Mouse (Mus musculus) neural tube, embryonic 13.5 days (tissue): ENCODE measurements around the gene Aire. TPM values are rescaled to one million over a fixed set of nuclear protein-coding genes. Genes with fewer than 3 reads are reported as not detected.
"Not testable (repeated sequence)": the region's sequence is repeated elsewhere in the genome, so short reads cannot be mapped to it uniquely, and the experiment has no call there.

Experiments used
- ATAC-seq: fragments of 200-750 bp; cut with Nextera tagmentation; 2 replicates; pipeline ENCODE4 v1.8.0; 2017; ENCODE audit warnings: low read depth, mild to moderate bottlenecking, moderate TSS enrichment, moderate library complexity
- H3K27ac ChIP-seq: fragments of 300-500 bp; sonication (generic); replicated peaks from 2 replicates; pipeline ENCODE4 v1.5.1; 2015; ENCODE audit warnings: moderate library complexity, mild to moderate bottlenecking, inconsistent platforms
- H3K27me3 ChIP-seq: fragments of 300-500 bp; sonication (generic); 2 replicates; pipeline ENCODE4 v1.6.1; 2015; ENCODE audit warnings: mild to moderate bottlenecking, inconsistent platforms
- H3K36me3 ChIP-seq: fragments of 300-500 bp; sonication (generic); 2 replicates; pipeline ENCODE4 v1.6.1; 2015; ENCODE audit warnings: mild to moderate bottlenecking, inconsistent platforms
- H3K4me1 ChIP-seq: fragments of 300-500 bp; sonication (generic); replicated peaks from 2 replicates; pipeline ENCODE4 v1.6.1; 2015; ENCODE audit warnings: inconsistent platforms
- H3K4me2 ChIP-seq: fragments of 300-500 bp; sonication (generic); 2 replicates; pipeline ENCODE4 v1.6.1; 2015; ENCODE audit warnings: inconsistent platforms, mild to moderate bottlenecking, moderate library complexity
- H3K4me3 ChIP-seq: fragments of 300-500 bp; sonication (generic); 2 replicates; pipeline ENCODE4 v1.5.1; 2015; ENCODE audit warnings: mild to moderate bottlenecking, inconsistent platforms
- H3K9ac ChIP-seq: fragments of 300-500 bp; sonication (generic); 2 replicates; pipeline ENCODE4 v1.6.1; 2015; ENCODE audit warnings: moderate library complexity, mild to moderate bottlenecking, inconsistent platforms
- H3K9me3 ChIP-seq: fragments of 300-500 bp; sonication (generic); 2 replicates; pipeline ENCODE4 v1.6.1; 2016; ENCODE audit warnings: inconsistent platforms
- WGBS: fragments of 180-500 bp; shearing (Covaris S2); methylation state at CpG from one replicate; pipeline ENCODE4 v1.1.7; 2015; 5-methylcytosine and 5-hydroxymethylcytosine counted together
- polyA plus RNA-seq: library from polyadenylated mRNA; unstranded; fragments of >200 nt; fragmentation: Nextera tagmentation; extraction: Ambion mirVana; gene quantifications from 2 replicates; pipeline ENCODE4 v1.2.1, GENCODE M21; 2015

The Aire gene
- polyA plus RNA-seq, 1 experiment from 2014 or later: 0.10 TPM

GRCm38 (mm10) chr10:78018797-78019203, 24.6 kb downstream of the Aire start:
- H3K27me3 ChIP-seq: no peaks in the 10 kb centered on the region
- H3K9me3 ChIP-seq: no peaks in the 10 kb centered on the region
- no peak overlapping the region for H3K27ac ChIP-seq
- peak overlapping the region; percentile 27 for H3K4me3 ChIP-seq
- peak; percentile 84 for ATAC-seq
- WGBS: 22% methylated on average over 19 of the region's 19 CpGs
- H3K36me3 ChIP-seq: no peaks in the 10 kb centered on the region
- no peaks in the 10 kb centered on the region; the same call in 1 of the 2 replicates for H3K4me1 ChIP-seq
- peak overlapping the region; percentile 55 for H3K4me2 ChIP-seq
- H3K9ac ChIP-seq: no peak overlapping the region

GRCm38 (mm10) chr10:78016366-78016765, 27.0 kb downstream of the Aire start:
- Histone ChIP-seq H3K27ac (no peak overlapping the region), H3K36me3 (no peaks in the 10 kb centered on the region), H3K4me3 (no peak overlapping the region), H3K9me3 (no peaks in the 10 kb centered on the region), H3K4me1 (no peaks in the 10 kb centered on the region; the same call in 1 of the 2 replicates), H3K27me3 (no peaks in the 10 kb centered on the region), H3K9ac (no peak overlapping the region), H3K4me2 (no peak overlapping the region)
- no peak for ATAC-seq
- WGBS: 45% methylated on average over 5 of the region's 5 CpGs

- WGBS: 89% methylated on average over 1 of the region's 1 CpGs
- no peaks in the 10 kb centered on the region for H3K36me3 ChIP-seq
- no peak for ATAC-seq
Observed at GRCm38 (mm10) chr10:78015489-78015888, 27.9 kb downstream of the Aire start.

GRCm38 (mm10) chr10:78012661-78013495, 30.5 kb downstream of the Aire start:
- WGBS: 93% methylated on average over 18 of the region's 18 CpGs
- peaks cover 16% of the 10 kb centered on the region for H3K4me1 ChIP-seq
- no peaks in the 10 kb centered on the region for H3K9me3 ChIP-seq
- no peak overlapping the region for H3K27ac ChIP-seq
- no peaks in the 10 kb centered on the region for H3K36me3 ChIP-seq
- H3K9ac ChIP-seq: no peak overlapping the region
- no peak overlapping the region for H3K4me3 ChIP-seq
- H3K27me3 ChIP-seq: no peaks in the 10 kb centered on the region
- H3K4me2 ChIP-seq: no peak overlapping the region
- ATAC-seq: no peak

More at GRCm38 (mm10) chr10:78015489-78015888, 27.9 kb downstream of the Aire start:
- H3K9me3 ChIP-seq: no peaks in the 10 kb centered on the region
- no peak overlapping the region for H3K9ac ChIP-seq
- no peak overlapping the region for H3K4me3 ChIP-seq
- H3K27me3 ChIP-seq: no peaks in the 10 kb centered on the region
- no peaks in the 10 kb centered on the region; the same call in 1 of the 2 replicates for H3K4me1 ChIP-seq
- no peak overlapping the region for H3K4me2 ChIP-seq
- no peak overlapping the region for H3K27ac ChIP-seq

GRCm38 (mm10) chr10:78011116-78011515, 32.3 kb downstream of the Aire start:
- H3K4me2 ChIP-seq, H3K9ac ChIP-seq, H3K4me3 ChIP-seq, H3K36me3 ChIP-seq, H3K27ac ChIP-seq, H3K9me3 ChIP-seq, H3K27me3 ChIP-seq, ATAC-seq: not testable (repeated sequence)
- H3K4me1 ChIP-seq: peaks cover 33% of the 10 kb centered on the region
- 90% methylated on average over 5 of the region's 5 CpGs for WGBS

GRCm38 (mm10) chr10:78010335-78010734, 33.1 kb downstream of the Aire start:
- no peak for ATAC-seq
- Histone ChIP-seq H3K4me3 (no peak overlapping the region; the same call in 1 of the 2 replicates), H3K27me3 (no peaks in the 10 kb centered on the region)

GRCm38 (mm10) chr10:78009945-78010293, 33.5 kb downstream of the Aire start, which contains the start of gene Pfkl:
Pfkl (minus strand) TSS chr10:78010083.
- Histone ChIP-seq H3K9me3 (no peaks in the 10 kb centered on the region), H3K4me3 (peak within 1 kb of the TSS; percentile 81), H3K4me2 (peak within 1 kb of the TSS; percentile 75), H3K27ac (peak within 1 kb of the TSS; percentile 96), H3K9ac (peak within 1 kb of the TSS; percentile 90), H3K4me1 (peaks cover 33% of the 10 kb centered on the region), H3K27me3 (no peaks in the 10 kb centered on the region), H3K36me3 (no peaks in the 10 kb centered on the region)
- WGBS: 2% methylated on average over 9 of the region's 9 CpGs
- ATAC-seq: no peak

More at GRCm38 (mm10) chr10:78010335-78010734, 33.1 kb downstream of the Aire start:
- Histone ChIP-seq H3K4me2 (peak overlapping the region; percentile 75), H3K4me1 (peaks cover 33% of the 10 kb centered on the region), H3K36me3 (no peaks in the 10 kb centered on the region), H3K27ac (no peak overlapping the region), H3K9me3 (no peaks in the 10 kb centered on the region), H3K9ac (no peak overlapping the region; the same call in 1 of the 2 replicates)
- 20% methylated on average over 10 of the region's 10 CpGs for WGBS

- Histone ChIP-seq H3K4me2 (peak overlapping the region; percentile 75), H3K4me1 (peaks cover 33% of the 10 kb centered on the region), H3K27me3 (no peaks in the 10 kb centered on the region), H3K36me3 (no peaks in the 10 kb centered on the region), H3K9me3 (no peaks in the 10 kb centered on the region), H3K4me3 (peak overlapping the region; percentile 81), H3K27ac (peak overlapping the region; percentile 96), H3K9ac (peak overlapping the region; percentile 90)
- under 1% methylated on average over 58 of the region's 59 CpGs for WGBS
- ATAC-seq: peak; percentile 97
Observed at GRCm38 (mm10) chr10:78009184-78009944, 34.0 kb downstream of the Aire start.

GRCm38 (mm10) chr10:78008169-78008568, 35.2 kb downstream of the Aire start:
- peak overlapping the region; percentile 90 for H3K9ac ChIP-seq
- 77% methylated on average over 3 of the region's 3 CpGs for whole genome bisulfite sequencing
- no peaks in the 10 kb centered on the region for H3K9me3 ChIP-seq
- ATAC-seq: no peak
- peaks cover 33% of the 10 kb centered on the region for H3K4me1 ChIP-seq
- no peak overlapping the region for H3K27ac ChIP-seq
- H3K27me3 ChIP-seq: no peaks in the 10 kb centered on the region
- H3K4me2 ChIP-seq: peak overlapping the region; percentile 75
- H3K36me3 ChIP-seq: no peaks in the 10 kb centered on the region
- peak overlapping the region; percentile 81 for H3K4me3 ChIP-seq

- H3K4me3 ChIP-seq: no peak overlapping the region
- H3K9me3 ChIP-seq: no peaks in the 10 kb centered on the region
- peak overlapping the region; percentile 75 for H3K4me2 ChIP-seq
- H3K9ac ChIP-seq: peak overlapping the region; percentile 90
- no peaks in the 10 kb centered on the region for H3K27me3 ChIP-seq
- H3K27ac ChIP-seq: no peak overlapping the region
- peaks cover 33% of the 10 kb centered on the region for H3K4me1 ChIP-seq
- peaks cover 8% of the 10 kb centered on the region for H3K36me3 ChIP-seq
- ATAC-seq: no peak
- 24% methylated on average over 7 of the region's 7 CpGs for WGBS
Observed at GRCm38 (mm10) chr10:78007203-78007602, 36.2 kb downstream of the Aire start.

GRCm38 (mm10) chr10:78005791-78006438, 37.5 kb downstream of the Aire start:
- ATAC-seq: no peak
- Histone ChIP-seq H3K4me2 (no peak overlapping the region), H3K9ac (peak overlapping the region; percentile 90; the same call in 1 of the 2 replicates), H3K4me3 (no peak overlapping the region), H3K36me3 (peaks cover 20% of the 10 kb centered on the region), H3K9me3 (no peaks in the 10 kb centered on the region), H3K27ac (no peak overlapping the region), H3K27me3 (no peaks in the 10 kb centered on the region), H3K4me1 (peaks cover 33% of the 10 kb centered on the region)
- 90% methylated on average over 4 of the region's 4 CpGs for WGBS
